Mouse (Mus musculus) CD4-positive helper T cell, adult 2 months (primary cell): Measurements from ENCODE around the gene Isyna1.

Experiments
- DNase-seq: peaks from one replicate; pipeline ENCODE4 v3.0.0-alpha.2; 2012; ENCODE audit warnings: low read depth, missing footprints, low spot score

The Isyna1 gene

DNA sequence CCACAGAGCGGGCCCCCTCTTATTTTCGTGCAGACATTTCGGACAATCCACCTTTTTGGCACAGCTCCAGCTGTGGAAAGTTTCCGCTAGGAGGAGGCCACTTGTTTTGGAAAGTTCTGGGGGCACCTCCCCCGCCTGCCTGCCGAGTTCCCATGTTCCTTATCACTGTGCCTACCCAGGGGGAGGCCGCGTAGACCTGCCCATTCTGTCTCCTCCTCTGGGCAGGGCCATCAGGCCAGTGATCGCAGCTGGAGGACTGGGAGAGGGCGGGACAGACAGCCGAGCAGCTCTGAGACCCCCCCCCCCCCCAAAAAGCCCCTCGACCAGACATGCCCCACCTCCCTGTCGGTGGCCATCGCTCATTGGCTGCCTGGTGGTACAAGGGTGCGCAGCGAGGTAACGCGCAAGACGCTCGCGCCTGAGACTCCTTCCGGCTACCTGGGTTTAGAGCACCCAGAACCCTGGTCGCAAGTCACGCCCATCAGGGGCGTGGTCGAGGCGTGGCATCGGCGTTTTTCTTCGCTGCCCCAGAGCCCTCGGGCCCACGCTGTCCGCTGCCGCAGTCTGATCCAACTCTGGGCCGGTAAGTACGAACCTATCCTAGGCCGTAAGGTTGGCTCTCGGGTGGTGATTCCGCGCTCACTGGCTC is at the start of gene Isyna1:
TSS of gene Isyna1 (plus strand) at position 413 of the 649 bp plus-strand sequence.
- DNase-seq: peak; percentile 94

DNA sequence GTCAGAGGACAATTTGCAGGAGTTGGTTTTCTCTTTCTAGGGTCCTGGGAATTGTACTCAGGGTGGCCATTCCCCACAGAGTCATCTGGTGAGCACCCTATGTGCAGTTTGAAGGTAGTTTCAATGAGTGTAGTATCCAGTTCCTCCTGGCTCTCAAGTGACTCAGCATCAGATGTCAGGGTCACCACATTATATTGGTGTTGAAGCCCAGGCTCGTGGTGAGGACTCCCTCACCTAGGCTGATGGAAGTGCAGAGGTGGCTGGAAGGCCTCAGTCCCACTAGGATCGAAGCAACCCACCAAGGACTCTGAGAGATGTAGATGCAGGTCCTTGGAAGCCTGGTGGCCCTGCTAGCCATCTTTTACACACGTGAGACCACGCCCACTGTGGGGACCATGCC is 47.8 kb upstream of the Isyna1 start:
- no peak for DNase-seq

DNA sequence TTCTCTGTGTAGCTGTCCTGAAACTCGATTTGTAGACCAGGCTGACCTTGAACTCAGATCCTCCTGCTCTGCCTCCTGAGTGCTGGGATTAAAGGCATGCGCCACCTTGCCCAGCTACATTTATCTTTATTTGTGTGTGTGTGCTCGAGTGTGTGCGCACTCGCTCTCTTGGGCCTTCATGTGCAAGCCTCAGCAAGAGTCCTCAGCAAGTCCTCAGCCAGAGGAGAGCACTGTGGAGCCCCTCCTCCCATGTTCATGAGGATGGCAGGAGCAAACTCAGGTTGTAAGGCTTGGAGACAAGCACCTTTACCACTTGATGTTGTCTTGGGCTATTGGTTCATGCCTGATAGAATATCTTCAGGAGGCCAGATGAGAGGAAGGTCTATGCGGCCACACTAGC is 46.4 kb upstream of the Isyna1 start:
- no peak for DNase-seq

DNA sequence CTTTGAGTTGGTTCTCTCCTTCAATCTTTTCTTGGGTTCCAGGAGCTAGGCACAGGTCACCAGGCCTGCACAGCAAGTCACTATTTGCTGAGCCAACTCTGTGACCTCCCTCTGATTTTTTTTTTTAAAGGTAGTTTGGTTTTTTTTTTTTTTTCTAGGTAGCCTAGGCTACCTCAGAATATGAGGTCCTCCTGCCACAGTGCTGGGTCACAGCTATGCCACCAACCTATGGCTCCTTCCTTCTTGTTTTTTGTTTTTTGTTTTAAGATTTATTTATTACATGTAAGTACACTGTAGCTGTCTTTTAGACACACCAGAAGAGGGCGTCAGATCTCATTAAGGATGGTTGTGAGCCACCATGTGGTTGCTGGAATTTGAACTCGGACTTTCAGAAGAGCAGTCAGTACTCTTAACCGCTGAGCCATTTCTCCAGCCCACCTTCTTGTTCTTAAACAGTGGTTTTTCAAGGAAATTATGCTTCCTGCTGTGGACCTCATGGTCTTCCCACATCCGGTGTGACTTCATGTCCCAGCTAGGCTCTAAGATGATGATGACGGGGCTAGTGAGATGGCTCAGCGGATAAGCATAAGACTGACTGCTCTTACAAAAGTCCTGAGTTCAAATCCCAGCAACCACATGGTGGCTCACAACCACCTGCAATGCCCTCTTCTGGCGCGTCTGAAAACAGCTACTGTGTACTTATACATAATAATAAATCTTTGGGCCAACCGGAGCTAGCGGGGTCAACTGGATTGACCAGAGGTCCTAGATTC is 44.6 kb upstream of the Isyna1 start:
- DNase-seq: peak; percentile 84

DNA sequence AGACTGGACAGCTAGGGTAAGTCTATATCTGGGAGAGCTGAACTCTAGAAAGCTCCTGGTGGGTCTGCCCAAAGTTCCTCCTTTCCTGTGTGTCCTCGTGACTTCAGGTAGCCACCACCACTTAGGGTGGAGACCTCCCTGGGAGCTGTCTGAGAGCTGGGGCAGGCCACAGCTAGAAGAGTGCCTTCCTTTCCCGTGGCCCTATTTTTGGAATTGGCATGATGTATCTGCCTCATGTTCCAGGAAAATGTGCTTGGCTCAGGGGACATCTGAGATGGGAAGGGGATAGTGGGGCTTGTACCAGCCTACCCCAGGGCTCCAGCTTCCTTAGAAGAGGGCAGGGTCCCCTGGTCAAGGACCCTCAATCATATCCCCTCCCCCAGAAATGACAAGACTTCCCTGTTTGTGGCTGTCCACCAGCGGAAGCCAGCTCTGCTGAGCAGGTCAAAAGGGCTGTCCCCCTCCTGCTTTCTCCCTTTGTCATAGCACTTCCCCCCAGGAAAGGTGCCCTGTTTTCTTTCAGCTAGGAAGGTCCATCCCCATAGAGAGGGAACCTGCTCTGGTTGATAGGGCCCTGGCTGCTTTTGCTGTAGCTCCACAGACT is 42.5 kb upstream of the Isyna1 start:
- DNase-seq: no peak

DNA sequence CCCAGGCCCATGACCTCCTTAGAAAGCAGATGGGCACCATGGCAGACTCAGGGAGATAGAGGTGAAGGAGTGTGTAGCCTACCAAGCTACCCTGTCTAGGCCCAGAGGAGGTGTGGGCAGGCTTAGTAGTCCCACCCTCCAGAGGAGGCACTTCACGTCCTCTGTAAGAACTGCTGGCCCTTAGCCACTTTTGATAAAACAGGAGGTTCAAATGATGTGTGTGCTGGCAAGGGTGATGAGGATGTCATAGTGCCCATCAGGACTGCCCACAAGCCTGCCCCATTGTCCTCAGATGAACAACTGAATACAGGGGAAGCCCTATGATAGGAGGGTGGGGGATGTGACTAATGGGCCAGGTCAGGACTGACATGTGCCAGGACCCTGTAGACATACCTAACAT is 41.3 kb upstream of the Isyna1 start:
- DNase-seq: no peak

DNA sequence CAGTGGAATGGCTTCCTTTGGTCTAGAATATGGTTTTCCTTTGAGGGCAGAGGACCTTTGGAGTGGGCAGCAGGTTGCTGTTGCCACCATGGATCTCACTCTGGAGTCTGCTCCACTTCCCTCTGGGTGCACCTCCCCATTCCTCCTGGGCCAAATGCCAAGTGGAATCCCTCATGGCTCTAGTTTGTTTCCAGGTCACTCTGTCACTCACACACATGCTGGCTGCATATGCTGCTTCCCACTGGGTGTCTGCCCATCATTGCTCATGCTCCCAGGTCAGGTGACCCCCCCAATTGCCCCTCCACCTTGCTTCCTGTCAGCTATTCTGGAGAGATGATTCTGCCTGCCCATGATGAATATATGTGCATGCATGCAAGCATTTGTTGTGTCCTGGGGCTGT is 40.4 kb upstream of the Isyna1 start:
- no peak for DNase-seq

DNA sequence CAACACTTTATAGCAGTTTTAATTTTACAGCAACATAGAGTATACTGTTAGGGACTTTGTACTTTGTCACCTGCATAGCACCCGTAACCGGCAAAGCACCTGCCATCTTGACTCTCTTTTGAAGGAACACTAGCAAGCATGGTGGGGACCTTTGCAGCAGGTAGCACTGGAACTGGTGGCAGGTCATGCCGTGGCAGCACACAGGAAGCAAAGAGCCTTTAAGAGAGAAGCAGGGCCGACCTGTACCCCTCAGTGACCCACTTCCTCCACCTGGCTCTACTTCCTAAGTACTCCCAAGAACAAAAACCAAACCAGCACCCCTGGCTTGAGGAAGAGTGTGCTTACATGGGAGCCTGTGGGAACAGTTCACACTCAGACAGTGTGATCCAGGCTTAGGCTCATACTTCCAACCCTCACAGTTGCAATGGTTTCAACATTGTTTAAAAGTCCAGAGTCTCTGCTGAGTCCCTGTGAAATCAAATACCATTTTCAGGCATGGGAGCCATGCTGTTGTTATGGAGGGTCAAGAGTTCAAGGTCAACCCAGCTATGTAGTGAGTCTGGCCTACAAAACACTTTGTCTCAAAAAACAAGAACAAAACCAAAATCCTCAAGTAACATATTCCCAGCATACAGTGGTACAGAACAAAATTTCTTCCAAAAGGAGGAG is 39.0 kb upstream of the Isyna1 start:
- DNase-seq: no peak

DNA sequence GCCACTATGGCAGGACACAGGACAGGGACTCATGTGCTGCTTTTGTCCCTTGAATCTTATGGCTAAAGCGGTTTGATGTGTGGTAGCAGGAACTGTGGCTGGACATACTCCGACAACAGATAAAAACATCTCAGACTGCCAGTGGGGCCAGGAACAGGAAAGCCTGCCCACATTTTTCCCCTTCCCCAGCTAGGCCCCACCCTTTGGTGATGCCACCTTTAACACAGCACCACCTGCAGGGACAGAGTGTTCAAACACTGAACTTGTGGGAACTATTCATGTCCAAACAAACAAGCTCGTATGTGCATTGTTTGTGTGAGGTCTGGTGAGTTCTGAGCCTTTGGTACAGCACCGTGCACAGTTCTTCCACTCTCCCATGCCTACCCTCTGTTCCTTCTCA is 35.8 kb upstream of the Isyna1 start:
- DNase-seq: peak; percentile 70

DNA sequence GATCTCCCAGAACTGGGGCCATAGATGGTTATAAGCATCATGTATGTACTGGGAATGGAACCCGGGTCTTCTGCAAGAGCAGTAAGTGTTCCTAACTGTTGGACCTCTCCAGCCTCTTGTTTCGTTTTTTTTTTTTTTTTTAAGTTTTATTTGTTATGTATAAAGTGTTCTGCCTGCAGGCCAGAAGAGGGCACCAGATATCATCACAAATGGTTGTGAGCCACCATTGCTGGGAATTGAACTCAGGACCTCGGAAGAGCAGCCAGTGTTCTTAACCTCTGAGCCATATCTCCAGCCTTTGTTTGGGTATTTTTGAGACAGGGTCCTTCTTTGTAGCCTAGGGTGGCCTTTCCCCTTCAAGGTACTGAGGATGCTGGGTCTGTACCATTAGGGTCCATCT is 35.2 kb upstream of the Isyna1 start:
- peak; percentile 49 for DNase-seq

DNA sequence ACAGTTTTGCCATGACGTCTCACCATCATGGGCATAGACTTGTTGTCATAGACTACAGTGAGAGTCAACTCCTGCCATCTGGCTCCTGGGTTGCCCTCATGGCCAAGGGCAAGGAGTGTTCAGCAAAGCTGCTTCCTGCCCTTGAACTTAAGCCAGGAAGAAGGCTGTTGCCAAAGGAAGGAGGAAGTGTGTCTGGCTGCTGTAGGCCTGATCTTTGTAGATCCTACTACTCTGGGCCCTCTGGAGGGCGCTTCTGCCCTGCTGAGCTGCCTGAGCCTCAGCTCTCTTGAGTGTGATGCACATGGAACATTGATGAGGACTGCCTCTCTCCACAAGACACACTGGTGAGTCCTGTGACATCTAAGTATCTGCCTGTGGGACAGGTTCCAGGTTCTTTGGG is 34.1 kb upstream of the Isyna1 start:
- peak; percentile 39 for DNase-seq

DNA sequence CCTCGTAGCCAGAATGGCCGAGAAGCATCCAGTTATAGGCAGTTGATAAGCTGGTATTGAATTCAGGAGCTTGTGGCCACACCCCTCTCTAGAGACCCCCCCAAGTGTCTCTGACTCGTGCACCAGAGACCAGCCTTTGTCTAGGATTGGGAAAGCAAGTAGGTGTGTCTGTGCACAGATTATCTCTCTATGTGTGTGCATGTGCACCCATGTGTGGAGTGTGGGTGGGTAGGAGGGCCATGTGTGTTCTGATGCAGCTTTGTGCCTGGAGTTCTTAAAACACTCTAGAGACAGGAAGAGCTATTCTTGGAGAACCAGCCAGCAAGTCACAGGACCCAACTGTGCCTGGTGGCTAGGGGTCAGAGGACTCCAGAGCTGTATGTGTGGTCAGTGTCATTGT is 33.6 kb upstream of the Isyna1 start:
- no peak for DNase-seq

DNA sequence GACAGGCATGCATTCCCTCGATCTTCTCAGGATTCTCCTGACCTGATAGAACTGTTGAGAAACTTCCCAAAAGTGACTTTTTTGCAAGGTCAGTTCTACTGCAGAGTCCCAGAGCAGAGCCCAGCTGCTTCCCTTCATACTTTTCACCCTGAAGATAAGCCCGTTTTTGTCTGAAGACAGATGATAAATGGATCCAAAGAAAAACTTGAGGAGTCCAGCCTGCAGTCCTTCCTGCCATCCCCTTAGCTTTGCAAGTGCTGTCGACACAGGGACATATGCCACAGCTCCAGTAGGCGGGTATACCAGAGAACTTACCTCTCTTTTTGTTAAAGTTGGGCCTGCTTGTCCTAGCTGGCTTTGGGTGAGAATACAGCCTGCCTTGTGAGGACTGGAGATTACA is 32.8 kb upstream of the Isyna1 start:
- DNase-seq: no peak

DNA sequence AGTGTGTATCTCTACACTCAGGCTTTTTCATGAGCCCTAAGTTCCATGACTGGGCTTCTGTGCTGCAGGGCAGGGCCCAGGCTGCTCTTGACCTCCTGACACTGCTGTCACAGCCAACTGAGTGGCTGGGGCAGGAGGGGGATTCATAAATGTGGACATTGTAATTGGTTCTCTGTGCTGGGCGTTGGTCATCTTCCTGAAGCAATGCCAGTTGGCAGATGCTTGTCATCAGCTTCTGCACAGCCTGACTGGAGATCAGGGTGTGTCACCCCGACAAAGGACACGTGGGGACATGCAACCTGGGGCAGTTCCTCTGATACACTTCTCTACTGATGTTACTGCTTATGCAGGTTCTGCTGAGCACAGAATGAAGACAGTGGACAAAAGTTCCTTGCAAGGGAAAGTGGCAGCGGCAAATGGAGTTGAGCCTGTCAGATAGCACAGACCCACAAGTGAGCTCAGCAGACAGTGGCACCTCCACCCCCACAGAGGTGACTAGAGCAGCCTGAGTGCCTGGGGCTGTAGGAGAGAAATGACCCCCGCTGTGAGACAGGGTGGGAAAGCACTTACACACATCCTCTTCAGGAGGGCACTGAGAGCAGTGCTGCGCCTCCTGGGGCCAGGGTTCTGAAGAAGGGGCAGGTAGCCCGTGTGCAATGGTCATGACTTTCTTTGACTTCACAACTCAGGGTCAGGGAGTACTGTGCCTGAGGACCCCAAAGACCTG is 32.2 kb upstream of the Isyna1 start:
- no peak for DNase-seq

DNA sequence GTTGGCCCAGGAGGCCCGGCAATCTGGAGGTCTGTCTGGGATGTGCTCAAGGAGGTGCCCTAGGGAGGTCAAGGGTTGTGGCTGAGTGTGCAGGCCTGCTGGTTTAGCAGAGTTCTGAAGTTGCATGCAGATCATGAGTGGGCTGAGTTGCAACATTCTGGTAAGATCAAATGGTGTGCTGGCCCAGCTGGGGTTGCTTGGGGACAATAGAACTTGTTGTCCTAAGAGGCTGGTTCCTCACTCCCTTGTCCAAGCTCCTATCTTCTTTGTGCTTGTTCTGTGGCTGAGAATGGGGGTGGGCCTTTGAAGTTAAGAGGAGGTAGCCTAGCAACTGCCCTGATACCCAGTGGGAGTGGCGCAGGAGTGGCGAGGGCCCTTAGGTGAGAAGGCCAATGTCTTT is 31.4 kb upstream of the Isyna1 start:
- DNase-seq: no peak

DNA sequence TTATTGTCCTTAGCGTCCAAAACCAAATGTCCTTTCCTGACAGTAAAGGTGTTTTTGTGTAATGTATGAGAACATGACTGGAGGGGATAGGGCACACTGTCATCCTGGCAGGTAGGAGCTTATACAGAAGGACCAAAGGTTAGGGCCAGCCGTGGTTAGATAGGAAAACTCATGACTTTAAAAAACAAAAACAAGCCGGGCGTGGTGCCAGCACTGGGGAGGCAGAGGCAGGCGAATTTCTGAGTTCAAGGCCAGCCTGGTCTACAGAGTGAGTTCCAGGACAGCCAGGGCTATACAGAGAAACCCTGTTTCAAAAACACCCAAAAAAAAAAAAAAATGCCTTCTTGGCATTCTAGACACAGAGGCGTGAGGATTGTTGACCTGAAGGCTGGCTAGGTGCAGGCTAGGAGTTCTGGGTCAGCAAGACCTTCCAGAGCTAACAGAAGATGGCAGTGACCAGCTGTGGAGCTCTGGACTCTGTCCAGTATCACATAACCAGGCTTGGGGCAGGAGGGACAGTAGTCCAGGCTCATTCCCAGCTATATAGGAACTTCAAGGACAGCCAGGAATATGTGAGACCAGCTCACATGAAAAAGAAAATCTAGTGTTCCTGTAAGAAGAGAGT is 30.3 kb upstream of the Isyna1 start:
- no peak for DNase-seq

DNA sequence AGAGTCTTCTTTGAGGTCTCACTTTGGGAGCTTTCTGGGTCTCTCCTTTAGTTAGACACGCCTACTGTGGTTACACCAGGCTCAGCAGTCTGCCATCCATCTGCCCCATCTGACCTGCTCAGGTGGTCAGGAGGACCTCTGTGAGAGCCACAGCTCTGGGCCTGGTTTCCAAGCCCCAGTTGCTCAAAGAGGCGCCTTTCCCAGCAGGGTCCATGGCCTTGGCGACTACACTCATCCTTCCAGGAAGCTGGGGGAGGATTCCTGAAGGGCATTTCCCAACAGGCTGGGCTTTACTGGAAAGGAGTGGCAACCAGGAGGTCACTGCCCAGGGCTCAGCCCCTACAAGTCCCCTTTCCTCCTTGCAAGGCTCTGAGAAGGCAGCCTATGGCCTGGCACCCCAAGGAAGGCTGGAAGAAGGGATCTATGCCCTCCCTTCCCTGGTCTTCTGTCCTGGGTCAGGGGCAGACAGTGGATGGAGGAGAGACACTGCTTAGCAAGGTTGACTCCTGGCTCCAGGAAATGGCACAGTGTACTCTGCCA is 29.4 kb upstream of the Isyna1 start:
- DNase-seq: no peak

DNA sequence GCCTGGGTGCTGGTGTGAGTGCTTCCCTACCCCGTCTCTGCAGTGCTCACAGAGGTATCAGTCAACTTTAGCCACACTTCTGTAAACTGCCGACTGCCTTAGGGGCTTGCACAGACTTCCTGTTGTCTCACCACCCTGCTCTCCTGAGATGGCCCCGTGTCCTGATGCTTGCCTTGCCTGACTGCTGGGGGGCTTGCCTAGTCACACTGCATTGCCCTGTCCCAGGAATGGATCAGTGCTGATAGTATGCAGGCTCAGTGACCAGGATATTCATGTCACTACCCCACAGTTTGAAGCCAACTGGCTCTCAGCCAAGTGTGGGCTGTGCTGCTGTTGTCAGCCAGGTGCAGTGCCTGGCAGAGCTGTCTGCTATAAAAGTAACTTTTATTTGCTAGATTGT is 28.6 kb upstream of the Isyna1 start:
- DNase-seq: no peak

DNA sequence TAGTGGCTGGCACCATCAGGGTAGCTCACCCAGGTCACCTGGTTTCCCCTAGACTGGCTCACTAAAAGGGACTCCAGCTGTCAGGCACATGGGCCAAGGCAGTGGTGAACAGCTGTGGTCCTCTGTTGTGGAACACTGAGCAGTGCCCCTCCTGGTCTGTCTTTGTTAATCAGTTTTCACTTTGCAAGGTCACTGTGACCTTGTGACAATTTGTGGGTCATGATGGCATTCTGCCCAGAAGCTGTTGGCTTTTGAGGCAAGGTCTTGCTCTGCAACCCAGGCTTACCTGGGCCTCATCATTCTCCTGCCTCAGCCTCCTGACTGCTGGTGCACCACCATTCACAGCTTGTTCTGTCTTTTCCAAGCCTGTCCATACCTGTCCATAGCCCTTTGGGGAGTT is 23.8 kb upstream of the Isyna1 start:
- DNase-seq: no peak

DNA sequence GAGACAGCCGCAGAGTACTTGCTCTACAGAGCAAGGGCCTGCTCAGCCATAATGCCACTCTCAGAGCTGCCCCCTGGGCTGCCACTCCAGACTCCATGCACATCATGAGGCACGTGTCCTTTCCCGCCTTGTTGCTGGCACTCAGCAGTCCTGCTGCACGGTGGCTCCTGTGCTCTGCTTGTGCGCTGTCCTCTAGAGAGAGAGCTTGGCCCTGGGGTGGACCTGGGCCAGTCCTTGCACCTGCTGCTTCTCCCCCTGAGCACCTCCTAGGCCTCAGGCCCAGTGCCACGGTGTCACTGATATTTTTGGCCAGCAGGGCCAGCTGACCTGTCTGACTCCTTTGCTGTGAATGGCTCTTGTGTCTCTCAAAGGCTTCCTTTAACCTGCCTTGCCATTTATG is 23.2 kb upstream of the Isyna1 start:
- no peak for DNase-seq

DNA sequence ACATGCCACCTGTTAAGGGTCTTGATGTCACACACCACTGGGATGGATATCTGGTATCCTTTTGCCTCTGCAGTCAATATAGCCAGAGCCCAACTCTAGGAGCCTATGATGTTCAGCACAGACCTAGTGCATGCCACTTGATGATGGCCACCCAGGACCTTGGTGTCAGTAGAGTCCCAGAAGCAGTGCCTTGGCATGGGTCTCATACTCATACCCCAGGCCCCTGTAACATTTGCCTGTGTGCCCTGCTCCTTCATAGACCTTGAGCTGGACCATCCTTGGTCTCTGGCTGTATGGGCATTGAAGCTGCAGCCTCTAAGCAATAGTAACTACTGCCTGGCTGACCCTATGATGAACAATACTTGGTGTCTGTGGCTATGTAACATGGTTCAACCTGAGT is 19.9 kb upstream of the Isyna1 start:
- DNase-seq: no peak
